Mouse (Mus musculus) midbrain, embryonic 11.5 days (tissue): ENCODE data around the gene Cad. TPM values are rescaled to one million over a fixed set of nuclear protein-coding genes. Genes with fewer than 3 reads are reported as not detected.
"Not testable (repeated sequence)": the region's sequence is repeated elsewhere in the genome, so short reads cannot be mapped to it uniquely, and the experiment has no call there.

Source experiments
- ATAC-seq: fragments of 200-750 bp; cut with Nextera tagmentation; 2 replicates; pipeline ENCODE4 v1.8.0; 2017; ENCODE audit warnings: moderate TSS enrichment, moderate library complexity; ENCODE audit not compliant: low FRiP score
- DNase-seq: peaks from one replicate; pipeline ENCODE4 v3.0.0; 2015; ENCODE audit warnings: low spot score; ENCODE audit errors: missing footprints
- H3K27ac ChIP-seq: fragments of 300-500 bp; sonication (generic); 2 replicates; pipeline ENCODE4 v1.5.1; 2014; ENCODE audit warnings: low read depth, low read length
- H3K27me3 ChIP-seq: fragments of 300-500 bp; sonication (generic); 2 replicates; pipeline ENCODE4 v1.6.1; 2014; ENCODE audit warnings: mild to moderate bottlenecking, low read length, moderate library complexity, mixed read lengths; ENCODE audit not compliant: control insufficient read depth, insufficient read depth
- H3K36me3 ChIP-seq: fragments of 300-500 bp; sonication (generic); 2 replicates; pipeline ENCODE4 v1.6.1; 2014; ENCODE audit warnings: mild to moderate bottlenecking, low read length, moderate library complexity, mixed read lengths; ENCODE audit not compliant: control insufficient read depth, insufficient read depth
- H3K4me1 ChIP-seq: fragments of 300-500 bp; sonication (generic); 2 replicates; pipeline ENCODE4 v1.6.1; 2014; ENCODE audit warnings: low read length; ENCODE audit not compliant: control insufficient read depth, insufficient read depth
- H3K4me2 ChIP-seq: fragments of 300-500 bp; sonication (generic); 2 replicates; pipeline ENCODE4 v1.6.1; 2014; ENCODE audit warnings: mild to moderate bottlenecking, moderate library complexity
- H3K4me3 ChIP-seq: fragments of 300-500 bp; sonication (generic); 2 replicates; pipeline ENCODE4 v1.5.1; 2014; ENCODE audit warnings: low read depth, low read length
- H3K9ac ChIP-seq: fragments of 300-500 bp; sonication (generic); 2 replicates; pipeline ENCODE4 v1.6.1; 2014; ENCODE audit warnings: low read length
- H3K9me3 ChIP-seq: fragments of 300-500 bp; sonication (generic); 2 replicates; pipeline ENCODE4 v1.6.1; 2016; ENCODE audit warnings: low read length; ENCODE audit not compliant: control insufficient read depth
- WGBS: fragments of 180-500 bp; shearing (Covaris S2); extraction: QIAGEN DNeasy Blood & Tissue Kit; methylation state at CpG from one replicate; pipeline ENCODE4 v1.1.7; 2014; 5-methylcytosine and 5-hydroxymethylcytosine counted together
- polyA plus RNA-seq: library from polyadenylated mRNA; unstranded; fragments of >200 nt; fragmentation: Nextera tagmentation; extraction: Ambion mirVana; gene quantifications from 2 replicates; pipeline ENCODE4 v1.2.1, GENCODE M21; 2014

The Cad gene
- 20.5 and 22.2 TPM in 2 replicates for polyA plus RNA-seq

DNA sequence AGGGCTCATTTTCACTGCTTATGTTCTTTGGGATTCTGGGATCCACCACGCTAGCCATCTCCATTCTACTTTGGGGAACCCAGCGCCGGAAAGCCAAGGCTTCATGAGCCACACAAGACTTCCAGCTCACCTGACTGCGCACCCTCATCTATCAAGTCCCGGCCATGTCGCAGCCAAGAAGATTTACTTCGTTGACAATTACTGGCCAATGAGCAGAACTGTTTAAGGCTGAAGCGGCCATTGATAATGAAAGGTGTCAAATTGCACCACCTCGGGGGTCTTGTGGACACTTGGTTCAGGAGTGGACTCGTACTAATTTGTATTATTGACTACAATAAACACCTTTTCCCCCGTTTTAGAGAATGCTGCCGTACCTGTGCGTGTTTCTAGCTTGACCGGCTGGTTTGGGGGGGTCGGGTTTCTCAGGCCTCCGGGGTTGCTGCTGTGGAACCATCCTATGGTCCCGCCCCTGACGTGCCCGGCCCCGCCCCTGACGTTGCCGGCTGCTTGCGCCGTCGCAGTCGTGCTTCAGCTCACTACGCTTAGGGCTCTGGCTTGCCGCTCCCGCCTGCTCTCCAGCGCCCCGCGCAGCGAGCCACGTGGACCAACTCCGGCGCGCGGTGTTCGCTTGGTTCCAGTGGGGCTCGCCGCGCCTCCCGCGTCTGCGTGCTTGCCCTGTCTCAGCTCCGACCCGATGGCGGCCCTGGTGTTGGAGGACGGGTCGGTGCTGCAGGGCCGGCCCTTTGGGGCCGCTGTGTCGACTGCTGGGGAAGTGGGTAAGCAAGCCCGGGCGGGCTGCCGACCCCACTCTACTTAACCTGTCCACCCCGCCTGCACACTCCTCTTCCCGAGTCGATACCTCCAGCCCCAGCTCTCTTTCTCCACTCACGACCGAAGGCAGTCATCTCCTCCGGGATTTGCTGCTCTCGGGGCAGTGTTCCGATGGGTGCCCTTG lies at the start of gene Cad:
Cad (plus strand) TSS at position 520 of the 955 bp plus-strand sequence.
- Histone ChIP-seq H3K9me3 (no peaks in the 10 kb centered on the region), H3K27me3 (no peaks in the 10 kb centered on the region), H3K4me1 (peaks cover 13% of the 10 kb centered on the region; the same call in 1 of the 2 replicates), H3K27ac (peak within 1 kb of the TSS; percentile 40; the same call in 1 of the 2 replicates), H3K4me2 (peak within 1 kb of the TSS; percentile 83), H3K36me3 (peaks cover 2% of the 10 kb centered on the region), H3K9ac (peak within 1 kb of the TSS; percentile 79), H3K4me3 (peak within 1 kb of the TSS; percentile 55)
- under 1% methylated on average over 64 of the region's 64 CpGs for WGBS
- DNase-seq (peak; percentile 99), ATAC-seq (peak; percentile 98)

- ATAC-seq (no peak), DNase-seq (no peak)
- no peak overlapping the region for H3K4me2 ChIP-seq
- H3K36me3 ChIP-seq: no peaks in the 10 kb centered on the region
- no peak overlapping the region for H3K27ac ChIP-seq
- 77% methylated on average over 3 of the region's 3 CpGs for WGBS
- H3K4me1 ChIP-seq: no peaks in the 10 kb centered on the region
- no peak overlapping the region for H3K4me3 ChIP-seq
- H3K27me3 ChIP-seq: no peaks in the 10 kb centered on the region
- no peak overlapping the region for H3K9ac ChIP-seq
- no peaks in the 10 kb centered on the region for H3K9me3 ChIP-seq
Observed at GRCm38 (mm10) chr5:31012737-31013136, 41.8 kb upstream of the Cad start.

- Histone ChIP-seq H3K4me3 (no peak overlapping the region), H3K9me3 (no peaks in the 10 kb centered on the region), H3K4me2 (no peak overlapping the region), H3K27me3 (no peaks in the 10 kb centered on the region), H3K4me1 (no peaks in the 10 kb centered on the region), H3K27ac (no peak overlapping the region), H3K36me3 (no peaks in the 10 kb centered on the region), H3K9ac (no peak overlapping the region)
- ATAC-seq (no peak), DNase-seq (no peak)
- WGBS: 74% methylated on average over 2 of the region's 2 CpGs
Observed at GRCm38 (mm10) chr5:31015913-31016312, 38.7 kb upstream of the Cad start.

DNA sequence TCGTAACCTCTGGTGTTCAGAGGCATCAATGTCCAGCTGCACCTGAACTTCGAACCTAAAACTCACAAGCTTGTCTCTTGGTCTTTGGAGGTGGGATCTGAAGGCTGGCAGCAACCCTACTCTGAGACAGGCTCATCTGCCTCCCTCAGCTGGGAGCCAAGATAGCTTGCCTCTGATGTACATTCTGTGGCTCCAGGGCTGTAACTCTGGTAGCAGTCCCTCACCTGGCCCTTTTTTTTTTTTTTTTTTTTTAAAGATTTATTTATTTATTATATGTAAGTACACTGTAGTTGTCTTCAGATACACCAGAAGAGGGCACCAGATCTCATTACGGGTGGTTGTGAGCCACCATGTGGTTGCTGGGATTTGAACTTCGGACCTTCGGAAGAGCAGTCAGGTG lies 32.8 kb upstream of the Cad start:
- DNase-seq, H3K36me3 ChIP-seq, H3K4me3 ChIP-seq, H3K27me3 ChIP-seq, H3K9ac ChIP-seq, H3K9me3 ChIP-seq, H3K4me2 ChIP-seq, ATAC-seq, H3K27ac ChIP-seq, H3K4me1 ChIP-seq: not testable (repeated sequence)
- WGBS: 87% methylated on average over 4 of the region's 5 CpGs

GRCm38 (mm10) chr5:31022690-31023089 lies 31.9 kb upstream of the Cad start:
- Histone ChIP-seq H3K27me3 (no peaks in the 10 kb centered on the region), H3K36me3 (no peaks in the 10 kb centered on the region), H3K9ac (no peak overlapping the region), H3K4me1 (peaks cover 5% of the 10 kb centered on the region), H3K27ac (no peak overlapping the region), H3K4me3 (no peak overlapping the region), H3K9me3 (no peaks in the 10 kb centered on the region), H3K4me2 (no peak overlapping the region)
- peak; percentile 89 for DNase-seq
- 19% methylated on average over 1 of the region's 1 CpGs for WGBS
- no peak for ATAC-seq

- DNase-seq (no peak), ATAC-seq (no peak)
- H3K27ac ChIP-seq: no peak overlapping the region
- H3K9me3 ChIP-seq: no peaks in the 10 kb centered on the region
- no peaks in the 10 kb centered on the region for H3K27me3 ChIP-seq
- WGBS: 4% methylated on average over 3 of the region's 4 CpGs
- H3K9ac ChIP-seq: no peak overlapping the region
- no peak overlapping the region for H3K4me2 ChIP-seq
- H3K4me1 ChIP-seq: peaks cover 5% of the 10 kb centered on the region
- H3K4me3 ChIP-seq: no peak overlapping the region
- H3K36me3 ChIP-seq: no peaks in the 10 kb centered on the region
Observed at GRCm38 (mm10) chr5:31023254-31023653, 31.3 kb upstream of the Cad start.

DNA sequence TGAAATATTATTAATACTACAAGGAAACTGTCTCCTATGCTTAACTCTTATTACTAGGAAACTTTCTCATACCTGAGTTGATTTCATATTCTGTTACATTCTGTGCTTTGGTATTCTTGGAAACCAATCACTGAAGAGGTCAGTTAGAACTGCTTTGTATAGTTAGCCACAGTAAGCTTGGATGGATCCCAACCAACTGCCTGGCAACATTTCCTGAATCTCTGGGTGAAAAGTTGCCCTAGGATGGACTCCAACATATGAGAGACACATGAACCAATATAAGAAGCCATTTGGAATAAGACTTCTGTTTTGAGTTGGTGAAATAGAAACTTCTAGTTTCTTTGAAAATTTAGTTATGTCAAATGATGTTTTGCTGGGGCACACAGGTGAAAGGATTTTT lies 29.9 kb upstream of the Cad start:
- H3K9ac ChIP-seq: no peak overlapping the region
- ATAC-seq (no peak), DNase-seq (no peak)
- H3K27me3 ChIP-seq: no peaks in the 10 kb centered on the region
- no peak overlapping the region for H3K4me3 ChIP-seq
- H3K27ac ChIP-seq: no peak overlapping the region
- no peaks in the 10 kb centered on the region for H3K9me3 ChIP-seq
- H3K4me2 ChIP-seq: no peak overlapping the region
- H3K4me1 ChIP-seq: peaks cover 5% of the 10 kb centered on the region
- H3K36me3 ChIP-seq: no peaks in the 10 kb centered on the region

GRCm38 (mm10) chr5:31030926-31031325 lies 23.7 kb upstream of the Cad start:
- DNase-seq (no peak), ATAC-seq (no peak)
- Histone ChIP-seq H3K4me1 (no peaks in the 10 kb centered on the region), H3K36me3 (no peaks in the 10 kb centered on the region), H3K4me3 (no peak overlapping the region), H3K27me3 (no peaks in the 10 kb centered on the region), H3K9me3 (no peaks in the 10 kb centered on the region), H3K9ac (no peak overlapping the region), H3K4me2 (no peak overlapping the region), H3K27ac (no peak overlapping the region)
- WGBS: 93% methylated on average over 4 of the region's 4 CpGs

DNA sequence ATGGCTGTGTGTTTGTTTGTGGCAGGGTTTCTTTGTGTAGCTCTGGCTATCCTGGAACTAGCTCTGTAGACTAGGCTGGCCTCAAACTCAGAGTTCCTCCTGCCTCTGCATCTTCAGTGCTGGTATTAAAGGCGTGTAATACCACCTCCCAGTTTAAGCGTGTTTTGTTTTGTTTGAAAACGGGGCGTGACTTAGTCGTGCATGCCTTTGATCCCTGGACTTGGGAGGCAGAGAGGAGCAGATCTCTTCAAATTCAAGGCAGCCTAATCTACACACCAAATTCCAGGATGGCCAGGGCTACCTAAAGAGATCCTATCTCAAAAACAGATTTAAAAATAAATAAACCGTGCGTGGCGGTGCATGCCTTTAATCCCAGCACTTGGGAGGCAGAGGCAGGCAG lies 23.1 kb upstream of the Cad start:
- DNase-seq: no peak
- Histone ChIP-seq H3K9me3 (no peaks in the 10 kb centered on the region), H3K9ac (no peak overlapping the region), H3K27me3 (no peaks in the 10 kb centered on the region), H3K36me3 (no peaks in the 10 kb centered on the region), H3K4me1 (no peaks in the 10 kb centered on the region), H3K27ac (no peak overlapping the region), H3K4me3 (no peak overlapping the region), H3K4me2 (no peak overlapping the region)
- 87% methylated on average over 8 of the region's 8 CpGs for WGBS
- ATAC-seq: no peak
